Mouse (Mus musculus) CH12.LX (cell line): ENCODE results near the gene Brca1. TPM values are rescaled to one million over a fixed set of nuclear protein-coding genes. Genes with fewer than 3 reads are reported as not detected.
A peak's percentile ranks its signal among the peaks of the same experiment; 100 is the strongest.
"Not testable (repeated sequence)": the region's sequence is repeated elsewhere in the genome, so short reads cannot be mapped to it uniquely, and the experiment has no call there.

ENCODE experiments used
- DNase-seq: peaks from one replicate; pipeline ENCODE4 v3.0.0-alpha.2; 2013; ENCODE audit errors: extremely low read depth
- H3K27ac ChIP-seq: 2 replicates; pipeline ENCODE4 v1.5.1; 2012; ENCODE audit warnings: low read depth, mild to moderate bottlenecking, control low read depth, moderate library complexity; ENCODE audit not compliant: insufficient read depth
- H3K27me3 ChIP-seq: replicated peaks from 2 replicates; pipeline ENCODE3; 2012; ENCODE audit warnings: inconsistent platforms
- H3K36me3 ChIP-seq, 2 experiments: replicated peaks in 1 of 2; 2 replicates each; pipeline versions ENCODE3 to v1.6.1; 2012; ENCODE audit warnings: inconsistent platforms in 1 of 2, low read length in 1 of 2, mild to moderate bottlenecking in 1 of 2, mixed read lengths in 1 of 2, moderate library complexity in 1 of 2; ENCODE audit not compliant: control insufficient read depth in 1 of 2, insufficient read depth in 1 of 2
- H3K4me1 ChIP-seq, 2 experiments: 2 replicates each; pipeline ENCODE4 v1.6.1; 2012; ENCODE audit warnings: inconsistent platforms in 1 of 2, moderate library complexity in 1 of 2; ENCODE audit not compliant: insufficient read depth in 2 of 2, control insufficient read depth in 1 of 2
- H3K4me2 ChIP-seq: 2 replicates; pipeline ENCODE4 v1.6.1; 2012; ENCODE audit warnings: low read depth, mild to moderate bottlenecking, control low read depth; ENCODE audit not compliant: poor library complexity, insufficient read depth, severe bottlenecking
- H3K4me3 ChIP-seq, 3 experiments: fragments of 150-350 bp in 1 of 3; sonication (generic) in 1 of 3; replicated peaks in 1 of 3; 2 replicates each; pipeline versions ENCODE3 to v1.5.1; 2011 to 2012; ENCODE audit warnings: low read depth in 2 of 3, low read length in 2 of 3, mild to moderate bottlenecking in 2 of 3, moderate library complexity in 2 of 3, control low read depth in 1 of 3, improper control_type of control experiment in 1 of 3, inconsistent platforms in 1 of 3, mixed read lengths in 1 of 3; ENCODE audit not compliant: poor library complexity in 1 of 3
- H3K79me2 ChIP-seq: replicated peaks from 2 replicates; pipeline ENCODE4 v1.6.1; 2012; ENCODE audit warnings: mild to moderate bottlenecking, moderate library complexity; ENCODE audit not compliant: control insufficient read depth, poor library complexity, insufficient read depth, severe bottlenecking; ENCODE audit errors: extremely low read depth
- H3K9ac ChIP-seq: 2 replicates; pipeline ENCODE4 v1.6.1; 2012; ENCODE audit warnings: low read depth, mild to moderate bottlenecking, control low read depth, moderate library complexity; ENCODE audit not compliant: insufficient read depth
- H3K9me3 ChIP-seq: replicated peaks from 2 replicates; pipeline ENCODE3; 2012; ENCODE audit warnings: low read length, inconsistent platforms, mixed read lengths
- BHLHE40 ChIP-seq: IDR thresholded peaks from 2 replicates; pipeline ENCODE4 v1.6.1; 2011; ENCODE audit warnings: mild to moderate bottlenecking, low read depth, low read length, improper control_type of control experiment
- CHD1 ChIP-seq: IDR thresholded peaks from 2 replicates; pipeline ENCODE4 v1.6.1; 2012; ENCODE audit warnings: low read depth, low read length, improper control_type of control experiment, inconsistent platforms
- CHD2 ChIP-seq: IDR thresholded peaks from 2 replicates; pipeline ENCODE4 v1.6.1; 2011; ENCODE audit warnings: low read length, improper control_type of control experiment
- CTCF ChIP-seq, 2 experiments: IDR thresholded peaks in 1 of 2; conservative IDR thresholded peaks in 1 of 2; 2 replicates each; pipeline ENCODE4 v1.5.1; 2011 to 2012; ENCODE audit warnings: low read depth in 2 of 2, low read length in 2 of 2, improper control_type of control experiment in 1 of 2, inconsistent platforms in 1 of 2, mild to moderate bottlenecking in 1 of 2, moderate library complexity in 1 of 2
- E2F4 ChIP-seq: IDR thresholded peaks from 2 replicates; pipeline ENCODE4 v1.6.1; 2011; ENCODE audit warnings: low read depth, low read length, improper control_type of control experiment; ENCODE audit not compliant: insufficient replicate concordance
- ELF1 ChIP-seq: IDR thresholded peaks from 2 replicates; pipeline ENCODE4 v1.6.1; 2014; ENCODE audit warnings: low read depth, mild to moderate bottlenecking, inconsistent platforms, low read length, improper control_type of control experiment
- EP300 ChIP-seq: IDR thresholded peaks from 2 replicates; pipeline ENCODE4 v1.6.1; 2011; ENCODE audit warnings: low read length, improper control_type of control experiment
- ETS1 ChIP-seq: conservative IDR thresholded peaks from 2 replicates; pipeline ENCODE4 v1.6.1; 2012; ENCODE audit warnings: low read depth, mild to moderate bottlenecking, inconsistent platforms, low read length, improper control_type of control experiment, moderate library complexity
- GABPA ChIP-seq: IDR thresholded peaks from 2 replicates; pipeline ENCODE4 v1.6.1; 2012; ENCODE audit warnings: low read depth, low read length, improper control_type of control experiment, inconsistent platforms; ENCODE audit not compliant: insufficient replicate concordance
- HCFC1 ChIP-seq: IDR thresholded peaks from 2 replicates; pipeline ENCODE4 v1.6.1; 2012; ENCODE audit warnings: low read depth, mild to moderate bottlenecking, inconsistent platforms, low read length, improper control_type of control experiment
- IRF4 ChIP-seq: IDR thresholded peaks from 2 replicates; pipeline ENCODE4 v1.6.1; 2014; ENCODE audit warnings: low read depth, mild to moderate bottlenecking, inconsistent platforms, low read length, improper control_type of control experiment
- JUN ChIP-seq: IDR thresholded peaks from 2 replicates; pipeline ENCODE4 v1.6.1; 2011; ENCODE audit warnings: low read depth, mild to moderate bottlenecking, low read length, improper control_type of control experiment, moderate library complexity; ENCODE audit not compliant: insufficient read depth
- JUND ChIP-seq: conservative IDR thresholded peaks from 2 replicates; pipeline ENCODE4 v1.6.1; 2011; ENCODE audit warnings: low read depth, low read length, improper control_type of control experiment
- KAT2A ChIP-seq: IDR thresholded peaks from 2 replicates; pipeline ENCODE4 v1.6.1; 2012; ENCODE audit warnings: low read length, improper control_type of control experiment, inconsistent platforms; ENCODE audit not compliant: insufficient replicate concordance
- MAFK ChIP-seq: IDR thresholded peaks from 2 replicates; pipeline ENCODE4 v1.6.1; 2011; ENCODE audit warnings: low read length, improper control_type of control experiment; ENCODE audit not compliant: insufficient replicate concordance
- MAX ChIP-seq: IDR thresholded peaks from 2 replicates; pipeline ENCODE4 v1.6.1; 2011; ENCODE audit warnings: low read length, improper control_type of control experiment
- MAZ ChIP-seq: IDR thresholded peaks from 2 replicates; pipeline ENCODE4 v1.6.1; 2012; ENCODE audit warnings: low read depth, mild to moderate bottlenecking, inconsistent platforms, low read length, improper control_type of control experiment, moderate library complexity
- MEF2A ChIP-seq: IDR thresholded peaks from 2 replicates; pipeline ENCODE4 v1.6.1; 2014; ENCODE audit warnings: low read depth, mild to moderate bottlenecking, inconsistent platforms, low read length, improper control_type of control experiment, borderline replicate concordance
- MXI1 ChIP-seq: IDR thresholded peaks from 2 replicates; pipeline ENCODE4 v1.6.1; 2011; ENCODE audit warnings: mild to moderate bottlenecking, low read depth, low read length, improper control_type of control experiment
- MYC ChIP-seq: IDR thresholded peaks from 2 replicates; pipeline ENCODE4 v1.6.1; 2011; ENCODE audit warnings: low read depth, mild to moderate bottlenecking, improper control_type of control experiment, low read length
- NELFE ChIP-seq: IDR thresholded peaks from 2 replicates; pipeline ENCODE4 v1.6.1; 2011; ENCODE audit warnings: low read depth, low read length, improper control_type of control experiment
- NRF1 ChIP-seq: IDR thresholded peaks from 2 replicates; pipeline ENCODE4 v1.6.1; 2014; ENCODE audit warnings: low read depth, mild to moderate bottlenecking, inconsistent platforms, low read length, improper control_type of control experiment, moderate library complexity
- PAX5 ChIP-seq: IDR thresholded peaks from 2 replicates; pipeline ENCODE4 v1.6.1; 2012; ENCODE audit warnings: low read length, inconsistent platforms, mixed read lengths
- POLR2A ChIP-seq: IDR thresholded peaks from 2 replicates; pipeline ENCODE4 v1.6.1; 2011; ENCODE audit warnings: low read depth, mild to moderate bottlenecking, improper control_type of control experiment, low read length
- POLR2AphosphoS2 ChIP-seq: IDR thresholded peaks from 2 replicates; pipeline ENCODE4 v1.6.1; 2011; ENCODE audit warnings: low read depth, low read length, improper control_type of control experiment
- RAD21 ChIP-seq: IDR thresholded peaks from 2 replicates; pipeline ENCODE4 v1.6.1; 2011; ENCODE audit warnings: low read depth, mild to moderate bottlenecking, low read length, improper control_type of control experiment, moderate library complexity
- RCOR1 ChIP-seq: conservative IDR thresholded peaks from 2 replicates; pipeline ENCODE4 v1.6.1; 2012; ENCODE audit warnings: low read depth, mild to moderate bottlenecking, inconsistent platforms, low read length, improper control_type of control experiment
- SIN3A ChIP-seq: IDR thresholded peaks from 2 replicates; pipeline ENCODE4 v1.6.1; 2012; ENCODE audit warnings: low read length, improper control_type of control experiment, inconsistent platforms
- SMC3 ChIP-seq: IDR thresholded peaks from 2 replicates; pipeline ENCODE4 v1.6.1; 2011; ENCODE audit warnings: low read depth, low read length, improper control_type of control experiment
- TBP ChIP-seq: conservative IDR thresholded peaks from 2 replicates; pipeline ENCODE4 v1.6.1; 2011; ENCODE audit warnings: low read depth, low read length, improper control_type of control experiment
- TCF12 ChIP-seq: IDR thresholded peaks from 2 replicates; pipeline ENCODE4 v1.6.1; 2014; ENCODE audit warnings: low read depth, mild to moderate bottlenecking, inconsistent platforms, low read length, improper control_type of control experiment
- UBTF ChIP-seq: IDR thresholded peaks from 2 replicates; pipeline ENCODE4 v1.6.1; 2012; ENCODE audit warnings: low read depth, mild to moderate bottlenecking, inconsistent platforms, low read length, improper control_type of control experiment, moderate library complexity
- USF1 ChIP-seq: IDR thresholded peaks from 2 replicates; pipeline ENCODE4 v1.6.1; 2014; ENCODE audit warnings: low read depth, mild to moderate bottlenecking, inconsistent platforms, low read length, improper control_type of control experiment
- USF2 ChIP-seq: conservative IDR thresholded peaks from 2 replicates; pipeline ENCODE4 v1.6.1; 2011; ENCODE audit warnings: low read depth, low read length, improper control_type of control experiment
- ZC3H11A ChIP-seq: IDR thresholded peaks from 2 replicates; pipeline ENCODE4 v1.6.1; 2012; ENCODE audit warnings: low read depth, mild to moderate bottlenecking, inconsistent platforms, low read length, improper control_type of control experiment
- ZKSCAN1 ChIP-seq: IDR thresholded peaks from 2 replicates; pipeline ENCODE4 v1.6.1; 2012; ENCODE audit warnings: low read depth, inconsistent platforms, low read length, improper control_type of control experiment, borderline replicate concordance
- ZMIZ1 ChIP-seq: IDR thresholded peaks from 2 replicates; pipeline ENCODE4 v1.6.1; 2012; ENCODE audit warnings: low read depth, mild to moderate bottlenecking, inconsistent platforms, low read length, improper control_type of control experiment
- ZNF384 ChIP-seq: IDR thresholded peaks from 2 replicates; pipeline ENCODE4 v1.6.1; 2012; ENCODE audit warnings: low read depth, low read length, improper control_type of control experiment, inconsistent platforms
- dilution Hi-C: fragments of 300-500 bp; cut with MboI; formaldehyde crosslinking; loops from 2 replicates; pipeline ENCODE4 v1.14.3; 2020; ENCODE audit warnings: low sequenced_read_pairs; ENCODE audit not compliant: extremely low pct_unique_long_range_greater_than_20kb, extremely low pct_ligation_motif_present
- in situ Hi-C: fragments of 300-500 bp; cut with MboI; formaldehyde crosslinking; loops from 3 replicates; pipeline ENCODE4 v1.14.3; 2019; ENCODE audit warnings: low sequenced_read_pairs, low pct_ligation_motif_present, low pct_unique_long_range_greater_than_20kb, mixed read lengths
- polyA plus RNA-seq: library from polyadenylated mRNA; unstranded; fragments of >175 nt; gene quantifications from 2 replicates; pipeline ENCODE4 v1.2.1, GENCODE M21; 2012; ENCODE audit warnings: low read depth; ENCODE audit not compliant: insufficient read length
- total RNA-seq, 2 experiments: library from RNA; depleted of rRNA; stranded (reverse); fragments of 300-350 nt in 1 of 2; fragments of >200 nt in 1 of 2; gene quantifications; 2 replicates each; pipeline ENCODE4 v1.2.3; 2012 to 2014

Brca1 gene
- total and polyA plus RNA-seq, 3 experiments, result 31.3 to 37.5 (median 33.0) TPM

DNA sequence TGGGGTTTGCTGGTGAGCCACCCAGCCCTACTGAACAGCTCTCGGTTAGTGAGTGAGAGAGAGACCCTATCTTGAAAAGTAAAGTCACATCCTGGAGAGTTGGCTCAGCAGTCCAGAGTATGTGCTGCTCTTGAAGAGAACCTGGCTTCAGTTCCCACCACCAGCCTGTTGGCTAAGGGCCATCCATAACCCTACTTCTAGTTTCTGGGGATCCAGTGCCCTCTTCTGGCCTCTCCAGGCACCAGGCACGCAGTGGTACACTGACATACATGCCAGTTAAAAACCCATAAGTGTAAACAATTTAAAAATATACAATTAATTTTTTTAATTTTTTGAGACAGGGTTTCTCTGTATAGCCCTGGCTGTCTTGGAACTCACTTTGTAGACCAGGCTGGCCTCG, 101.4 kb downstream of the Brca1 start:
- DNase-seq, result peak; percentile 71
- dilution Hi-C loops, result no loop called here

DNA sequence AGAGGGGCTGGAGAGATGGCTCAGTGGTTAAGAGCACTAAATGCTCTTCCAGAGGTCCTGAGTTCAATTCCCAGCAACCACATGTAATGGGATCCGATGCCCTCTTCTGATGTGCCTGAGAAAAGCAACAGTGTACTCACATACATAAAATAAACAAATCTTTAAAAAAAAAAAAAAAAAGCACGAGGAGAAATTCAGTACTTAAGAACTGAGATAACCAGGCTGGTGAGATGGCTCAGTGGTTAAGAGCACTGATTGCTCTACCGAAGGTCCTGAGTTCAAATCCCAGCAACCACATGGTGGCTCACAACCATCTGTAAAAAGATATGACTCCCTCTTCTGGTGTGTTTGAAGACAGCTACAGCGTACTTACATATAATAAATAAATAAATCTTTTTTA, 102.2 kb downstream of the Brca1 start:
- TF ChIP-seq TBP (peak; percentile 58; the same call in 1 of the 2 replicates), ZNF384 (0 out of 2 replicates have a peak, but pooled peaks have one; percentile 9)
- Histone ChIP-seq H3K4me2 (peak overlapping the region; percentile 69; the same call in 1 of the 2 replicates), H3K79me2 (peaks cover 17% of the 10 kb centered on the region), H3K4me1 (peaks cover 10 to 60% of the 10 kb centered on the region in 2 experiments), H3K4me3 (peak overlapping the region in 2 of 3 experiments; percentile 66 to 68), H3K36me3 (peaks cover 11 to 46% of the 10 kb centered on the region in 2 experiments), H3K9ac (peak overlapping the region; percentile 71), H3K27ac (0 out of 2 replicates have a peak overlapping the region, but pooled peaks have one; percentile 88)
- H3K27me3 ChIP-seq, H3K9me3 ChIP-seq, dilution Hi-C loops, in situ Hi-C loops, DNase-seq: not testable (repeated sequence)

More for the DNA sequence above, 101.4 kb downstream of the Brca1 start:
- Histone ChIP-seq H3K9ac (no peak overlapping the region), H3K79me2 (peaks cover 11% of the 10 kb centered on the region; the same call in 1 of the 2 replicates), H3K9me3 (no peaks in the 10 kb centered on the region), H3K4me1 (peaks cover 4 to 58% of the 10 kb centered on the region in 2 experiments; a peak in 3 of 4 replicates), H3K27ac (no peak overlapping the region), H3K27me3 (no peaks in the 10 kb centered on the region), H3K4me3 (no peak overlapping the region), H3K36me3 (peaks cover 5 to 45% of the 10 kb centered on the region in 2 experiments), H3K4me2 (no peak overlapping the region; the same call in 1 of the 2 replicates)
- TF ChIP-seq ZNF384, result no peak
- no peak for TF ChIP-seq POLR2AphosphoS2
- TF ChIP-seq HCFC1, result no peak
- TF ChIP-seq IRF4, result no peak
- 0 out of 2 replicates have a peak, but pooled peaks have one; percentile 20 for TF ChIP-seq SIN3A
- no peak for TF ChIP-seq JUN
- no peak for TF ChIP-seq ETS1
- TF ChIP-seq USF1, result no peak
- TF ChIP-seq TCF12, result no peak
- TF ChIP-seq ZMIZ1, result no peak
- no peak for TF ChIP-seq POLR2A
- peak; percentile 4; the same call in 1 of the 2 replicates for TF ChIP-seq MAX
- TF ChIP-seq MAZ, result no peak
- no peak for TF ChIP-seq ZKSCAN1
- no peak for TF ChIP-seq MEF2A
- TF ChIP-seq JUND, result no peak
- TF ChIP-seq NELFE, result no peak
- peak; percentile 71 for TF ChIP-seq RAD21
- TF ChIP-seq TBP, result no peak
- 0 out of 2 replicates have a peak, but pooled peaks have one; percentile 18 for TF ChIP-seq NRF1
- TF ChIP-seq MYC, result no peak
- no peak for TF ChIP-seq ZC3H11A
- TF ChIP-seq CHD1, result no peak
- TF ChIP-seq CHD2, result no peak
- TF ChIP-seq BHLHE40, result no peak
- peak; percentile 32 for TF ChIP-seq SMC3
- TF ChIP-seq GABPA, result no peak
- no peak for TF ChIP-seq ELF1
- TF ChIP-seq RCOR1, result no peak
- no peak for TF ChIP-seq PAX5
- no peak for TF ChIP-seq MAFK
- TF ChIP-seq KAT2A, result no peak
- no peak for TF ChIP-seq USF2
- TF ChIP-seq MXI1, result peak; percentile 26; the same call in 1 of the 2 replicates
- no peak for TF ChIP-seq E2F4
- TF ChIP-seq CTCF (conservative IDR thresholded peaks at IDR 0.05 in 1 of 2, IDR thresholded peaks at IDR 0.05 in 1 of 2; ENCODE audit: low read depth in 2 of 2, low read length in 2 of 2), result peak in 1 of 2 experiments; percentile 77; a peak in 2 of 4 replicates
- TF ChIP-seq EP300, result no peak
- no peak for TF ChIP-seq UBTF
- in situ Hi-C loops, result no loop called here
